Mouse (Mus musculus) mouse trophoblast stem cell (cell line): ENCODE measurements at regions not wholly inside any gene's neighbourhood (a gene's known extent, or its start where the extent isn't known, plus 50 kb on each side); places are given as distances from the start of the nearest gene placed in this dataset.

Experiments used
- in situ Hi-C, 2 experiments: fragments of 300-500 bp; cut with MseI, MboI; formaldehyde crosslinking; loops; 2 replicates in 1 of 2; 3 replicates in 1 of 2; pipeline ENCODE4 v1.15.1; 2025

- in situ Hi-C loops: no loop called here
Measured at GRCm38 (mm10) chr14:68022925-68023324, 1271.2 kb downstream of the Synb start.

GRCm38 (mm10) chr14:68021240-68021639, 1272.9 kb downstream of the Synb start:
- in situ Hi-C loops: no loop called here

- in situ Hi-C loops: no loop called here
Measured at GRCm38 (mm10) chr14:68020769-68021168, 1273.3 kb downstream of the Synb start.

- in situ Hi-C loops: no loop called here
Measured at GRCm38 (mm10) chr14:68018686-68019085, 1275.4 kb downstream of the Synb start.

- in situ Hi-C loops: loop anchor here (10.0 to 25.0 kb wide), 3 partner anchors 68 to 490 kb away; no protein-coding TSS in a partner anchor
Measured at GRCm38 (mm10) chr14:67996790-67997417, 1297.2 kb downstream of the Synb start.

- in situ Hi-C loops: loop anchor here (5.0 to 25.0 kb wide), 5 partner anchors 69 to 494 kb away; no protein-coding TSS in a partner anchor
Measured at GRCm38 (mm10) chr14:67993611-67994051, 1300.5 kb downstream of the Synb start.

GRCm38 (mm10) chr14:67993142-67993541, 1301.0 kb downstream of the Synb start:
- in situ Hi-C loops: loop anchor here (5.0 to 25.0 kb wide), 5 partner anchors 69 to 494 kb away; no protein-coding TSS in a partner anchor

- in situ Hi-C loops: loop anchor here (5.0 to 25.0 kb wide), 5 partner anchors 70 to 495 kb away; no protein-coding TSS in a partner anchor
Measured at GRCm38 (mm10) chr14:67992088-67992487, 1302.0 kb downstream of the Synb start.

GRCm38 (mm10) chr14:67990271-67990670, 1303.8 kb downstream of the Synb start:
- in situ Hi-C loops: loop anchor here (5.0 to 25.0 kb wide), 5 partner anchors 72 to 497 kb away; no protein-coding TSS in a partner anchor
